Mouse (Mus musculus): ENCODE data around the gene Cyp4f39.

DNA sequence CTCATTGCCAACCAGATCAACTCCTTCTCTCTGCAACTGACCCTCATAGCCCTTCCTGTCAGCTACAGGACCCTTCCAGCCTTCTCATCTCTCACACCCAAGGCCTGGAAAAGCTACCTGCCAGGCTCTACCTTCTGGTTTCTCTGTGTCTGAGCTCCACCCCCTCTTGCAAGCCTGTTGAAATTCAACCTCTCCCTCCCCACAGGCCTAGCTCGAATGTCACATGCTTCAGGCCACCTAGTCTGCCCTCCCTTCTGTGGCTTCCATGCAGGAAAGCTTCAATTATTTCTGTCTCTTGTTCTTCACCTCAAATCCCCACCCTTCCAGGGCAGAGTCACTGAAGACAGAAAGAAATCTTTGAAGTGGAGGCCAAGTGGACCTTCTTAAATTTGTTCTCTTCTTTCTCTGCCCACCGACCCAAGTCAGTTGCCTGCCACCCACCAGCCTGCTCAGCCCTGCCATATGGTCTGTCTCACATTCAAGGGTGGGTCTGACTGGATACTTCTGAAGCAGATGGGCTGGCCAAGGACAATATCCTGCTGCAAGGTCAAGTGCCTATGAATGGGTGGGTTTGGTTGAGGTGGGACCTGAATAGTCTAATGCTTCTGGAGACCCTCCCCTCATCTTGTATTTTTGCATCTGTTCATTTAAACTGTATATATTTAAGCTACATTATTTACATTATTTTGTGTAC, 1.5 kb upstream of the Cyp4f39 start:
- TF ChIP-seq ZNF384 (IDR thresholded peaks at IDR 0.05; ENCODE audit: low read depth, low read length) (no peak), MAFK (IDR thresholded peaks at IDR 0.05; ENCODE audit: insufficient read depth, low read depth, low read length) (no peak)

Measured in ES-E14 (cell line).